Mouse (Mus musculus) intestine, embryonic 16.5 days (tissue): ENCODE measurements around the gene Pcdh9. TPM values are rescaled to one million over a fixed set of nuclear protein-coding genes. Genes with fewer than 3 reads are reported as not detected.

Experiments
- ATAC-seq: fragments of 200-750 bp; cut with Nextera tagmentation; 2 replicates; pipeline ENCODE4 v1.8.0; 2017; ENCODE audit warnings: moderate TSS enrichment, moderate library complexity
- H3K27ac ChIP-seq: fragments of 300-500 bp; sonication (generic); 2 replicates; pipeline ENCODE4 v1.5.1; 2014; ENCODE audit warnings: mild to moderate bottlenecking, low read length
- H3K27me3 ChIP-seq: fragments of 300-500 bp; sonication (generic); replicated peaks from 2 replicates; pipeline ENCODE4 v1.6.1; 2014; ENCODE audit warnings: low read length, control low read depth, mixed read lengths; ENCODE audit not compliant: control insufficient read depth, insufficient read depth
- H3K36me3 ChIP-seq: fragments of 300-500 bp; sonication (generic); 2 replicates; pipeline ENCODE4 v1.6.1; 2014; ENCODE audit warnings: low read length, control low read depth; ENCODE audit not compliant: control insufficient read depth, insufficient read depth
- H3K4me1 ChIP-seq: fragments of 300-500 bp; sonication (generic); 2 replicates; pipeline ENCODE4 v1.6.1; 2014; ENCODE audit warnings: low read length, control low read depth, mixed read lengths; ENCODE audit not compliant: control insufficient read depth, insufficient read depth
- H3K4me2 ChIP-seq: fragments of 300-500 bp; sonication (generic); 2 replicates; pipeline ENCODE4 v1.6.1; 2014; ENCODE audit warnings: low read depth, low read length, control low read depth
- H3K4me3 ChIP-seq: fragments of 300-500 bp; sonication (generic); 2 replicates; pipeline ENCODE4 v1.5.1; 2014; ENCODE audit warnings: mild to moderate bottlenecking, low read length
- H3K9ac ChIP-seq: fragments of 300-500 bp; sonication (generic); 2 replicates; pipeline ENCODE4 v1.6.1; 2014; ENCODE audit warnings: low read depth, low read length
- H3K9me3 ChIP-seq: fragments of 300-500 bp; sonication (generic); 2 replicates; pipeline ENCODE4 v1.6.1; 2016; ENCODE audit warnings: low read length, control low read depth; ENCODE audit not compliant: control insufficient read depth
- WGBS: fragments of 180-500 bp; shearing (Covaris S2); extraction: QIAGEN DNeasy Blood & Tissue Kit; methylation state at CpG from one replicate; pipeline ENCODE4 v1.1.7; 2014; 5-methylcytosine and 5-hydroxymethylcytosine counted together
- polyA plus RNA-seq: library from polyadenylated mRNA; unstranded; fragments of >200 nt; fragmentation: Nextera tagmentation; extraction: Ambion mirVana; gene quantifications from 2 replicates; pipeline ENCODE4 v1.2.1, GENCODE M21; 2015

Gene Pcdh9
- polyA plus RNA-seq, 1 experiment from 2014 or later = 14.6 TPM

DNA sequence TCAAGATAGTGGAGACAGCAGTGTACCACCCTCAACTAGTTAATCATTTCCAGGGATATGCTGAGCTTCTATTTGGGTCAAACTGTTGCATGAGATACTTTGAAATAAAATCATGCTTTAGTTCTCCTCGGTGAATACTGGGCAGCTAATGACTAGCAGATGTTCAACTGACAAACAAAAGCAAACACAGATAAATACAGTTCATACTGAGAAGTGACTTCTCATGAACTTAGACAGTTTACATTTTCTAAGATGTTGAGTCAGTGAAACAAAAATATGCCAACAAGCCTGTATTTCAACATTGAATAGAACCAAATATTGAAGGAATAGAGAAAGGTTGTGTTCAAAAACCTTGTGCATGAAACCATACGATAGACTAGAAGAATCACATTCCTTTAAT, 795.4 kb downstream of the Pcdh9 start:
- H3K9me3 ChIP-seq = no peaks in the 10 kb centered on the region
- no peaks in the 10 kb centered on the region for H3K4me1 ChIP-seq
- 48% methylated on average over 2 of the region's 2 CpGs for WGBS
- no peak overlapping the region for H3K4me2 ChIP-seq
- H3K4me3 ChIP-seq = no peak overlapping the region
- no peaks in the 10 kb centered on the region for H3K36me3 ChIP-seq
- H3K9ac ChIP-seq = no peak overlapping the region
- no peak for ATAC-seq
- H3K27me3 ChIP-seq = no peaks in the 10 kb centered on the region
- no peak overlapping the region for H3K27ac ChIP-seq

- no peak for ATAC-seq
- WGBS = 66% methylated on average over 4 of the region's 4 CpGs
- Histone ChIP-seq H3K27me3 (no peaks in the 10 kb centered on the region), H3K4me3 (no peak overlapping the region), H3K36me3 (no peaks in the 10 kb centered on the region), H3K27ac (no peak overlapping the region), H3K4me2 (no peak overlapping the region), H3K9ac (no peak overlapping the region), H3K9me3 (no peaks in the 10 kb centered on the region), H3K4me1 (no peaks in the 10 kb centered on the region)
These were observed 797.7 kb downstream of the Pcdh9 start for GRCm38 (mm10) chr14:93092806-93093205.

DNA sequence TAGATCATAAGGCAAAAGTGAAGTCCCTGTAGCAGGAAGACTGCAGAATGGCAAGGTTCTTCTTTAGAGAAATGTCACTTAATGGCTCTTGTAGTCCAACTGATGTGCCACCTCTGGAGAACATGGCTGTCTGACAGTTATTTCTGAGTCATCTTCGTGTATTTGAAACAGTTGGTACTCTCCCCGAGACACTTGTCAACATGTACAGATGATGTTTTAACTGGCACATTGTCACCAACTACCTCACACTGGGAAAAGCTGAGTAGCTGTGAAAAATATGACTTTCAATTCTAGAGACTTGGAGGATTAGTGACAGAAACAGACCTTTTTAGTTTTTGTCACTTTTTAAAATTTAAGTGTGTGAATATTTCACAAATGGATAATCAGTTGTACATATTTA, 804.8 kb downstream of the Pcdh9 start:
- no peak overlapping the region for H3K9ac ChIP-seq
- H3K36me3 ChIP-seq = no peaks in the 10 kb centered on the region
- H3K9me3 ChIP-seq = no peaks in the 10 kb centered on the region
- no peak overlapping the region for H3K27ac ChIP-seq
- H3K4me2 ChIP-seq = no peak overlapping the region
- 72% methylated on average over 2 of the region's 2 CpGs for whole genome bisulfite sequencing
- H3K4me1 ChIP-seq = no peaks in the 10 kb centered on the region
- H3K27me3 ChIP-seq = no peaks in the 10 kb centered on the region
- no peak overlapping the region for H3K4me3 ChIP-seq
- ATAC-seq = no peak

- H3K9me3 ChIP-seq = no peaks in the 10 kb centered on the region
- no peak overlapping the region for H3K4me3 ChIP-seq
- no peaks in the 10 kb centered on the region for H3K27me3 ChIP-seq
- ATAC-seq = no peak
- 43% methylated on average over 2 of the region's 2 CpGs for WGBS
- H3K9ac ChIP-seq = no peak overlapping the region
- H3K36me3 ChIP-seq = no peaks in the 10 kb centered on the region
- no peaks in the 10 kb centered on the region for H3K4me1 ChIP-seq
- H3K27ac ChIP-seq = no peak overlapping the region
- no peak overlapping the region for H3K4me2 ChIP-seq
These were observed 807.3 kb downstream of the Pcdh9 start for GRCm38 (mm10) chr14:93083140-93083539.

DNA sequence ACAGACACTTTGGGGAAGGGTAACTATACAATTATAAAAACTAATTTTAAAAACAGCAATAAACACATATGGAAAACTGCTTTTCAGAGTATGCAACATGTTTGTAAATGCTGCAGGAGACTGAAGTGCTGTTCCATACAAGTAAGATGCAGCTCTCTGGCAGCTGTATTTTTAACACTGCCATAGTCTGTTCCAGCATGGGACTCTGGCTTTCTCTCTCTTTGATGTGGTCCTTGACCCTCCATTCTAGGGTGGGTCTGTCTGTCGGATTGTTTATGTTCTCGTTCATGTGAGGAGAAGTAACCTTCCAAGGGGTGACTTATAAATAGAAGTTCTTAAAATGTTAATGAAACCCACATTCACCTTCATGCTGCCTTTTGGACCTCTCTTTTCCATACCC, 809.6 kb downstream of the Pcdh9 start:
- Histone ChIP-seq H3K4me3 (no peak overlapping the region), H3K4me1 (no peaks in the 10 kb centered on the region), H3K9me3 (no peaks in the 10 kb centered on the region), H3K9ac (no peak overlapping the region), H3K4me2 (no peak overlapping the region), H3K36me3 (no peaks in the 10 kb centered on the region), H3K27me3 (no peaks in the 10 kb centered on the region), H3K27ac (no peak overlapping the region)
- WGBS = 14% methylated on average over 2 of the region's 2 CpGs
- no peak for ATAC-seq

DNA sequence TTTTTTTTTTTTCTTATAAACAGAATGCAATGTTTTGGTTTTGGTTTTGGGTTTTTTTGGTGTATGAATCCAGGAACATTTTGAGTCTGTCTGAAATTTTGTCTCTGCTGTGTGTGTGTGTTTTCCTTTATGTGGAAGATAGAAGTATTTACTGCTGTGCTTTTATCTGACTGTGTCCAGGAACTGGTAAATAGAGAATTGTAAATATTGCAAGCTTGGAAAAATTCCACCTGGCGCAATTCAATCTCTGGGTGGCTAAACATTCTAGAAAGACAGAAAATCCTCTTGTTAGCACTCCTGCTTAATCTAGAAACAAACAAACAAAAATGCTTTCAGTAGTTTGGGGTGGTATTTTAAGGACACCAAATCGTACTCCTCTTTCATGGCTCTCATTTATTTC, 814.7 kb downstream of the Pcdh9 start:
- Histone ChIP-seq H3K9me3 (no peaks in the 10 kb centered on the region), H3K4me1 (no peaks in the 10 kb centered on the region), H3K9ac (no peak overlapping the region), H3K4me2 (no peak overlapping the region), H3K27ac (no peak overlapping the region), H3K36me3 (no peaks in the 10 kb centered on the region), H3K4me3 (no peak overlapping the region), H3K27me3 (no peaks in the 10 kb centered on the region)
- WGBS = 44% methylated on average over 2 of the region's 2 CpGs
- no peak for ATAC-seq

DNA sequence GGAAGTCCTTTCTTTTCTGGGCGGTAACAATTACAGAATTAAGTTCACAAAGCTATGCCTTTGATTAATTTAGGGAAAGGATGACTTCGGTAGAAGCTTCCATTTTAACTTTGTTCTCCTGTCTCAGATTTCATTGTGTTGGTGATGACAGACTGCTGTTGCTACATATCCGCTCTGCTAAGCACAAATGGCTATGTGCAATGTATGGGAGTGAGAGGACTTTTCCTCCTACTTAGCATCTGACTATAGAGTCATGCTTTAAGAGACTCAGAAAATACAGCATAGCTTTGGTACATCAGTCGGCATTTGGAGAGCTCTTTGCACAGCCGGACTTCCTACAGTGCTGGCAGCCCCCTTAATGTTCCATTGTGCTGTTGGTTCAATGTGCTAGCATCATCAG, 818.1 kb downstream of the Pcdh9 start:
- Histone ChIP-seq H3K4me2 (no peak overlapping the region), H3K27me3 (no peaks in the 10 kb centered on the region), H3K9me3 (no peaks in the 10 kb centered on the region), H3K27ac (no peak overlapping the region), H3K36me3 (no peaks in the 10 kb centered on the region), H3K9ac (no peak overlapping the region), H3K4me1 (no peaks in the 10 kb centered on the region), H3K4me3 (no peak overlapping the region)
- ATAC-seq = no peak
- WGBS = 84% methylated on average over 5 of the region's 5 CpGs

- H3K4me3 ChIP-seq = no peak overlapping the region
- no peaks in the 10 kb centered on the region for H3K4me1 ChIP-seq
- no peaks in the 10 kb centered on the region for H3K36me3 ChIP-seq
- no peak overlapping the region for H3K27ac ChIP-seq
- no peak overlapping the region for H3K4me2 ChIP-seq
- no peak for ATAC-seq
- H3K9me3 ChIP-seq = no peaks in the 10 kb centered on the region
- 45% methylated on average over 4 of the region's 4 CpGs for WGBS
- no peaks in the 10 kb centered on the region for H3K27me3 ChIP-seq
- no peak overlapping the region for H3K9ac ChIP-seq
These were observed 820.3 kb downstream of the Pcdh9 start for GRCm38 (mm10) chr14:93070140-93070539.

DNA sequence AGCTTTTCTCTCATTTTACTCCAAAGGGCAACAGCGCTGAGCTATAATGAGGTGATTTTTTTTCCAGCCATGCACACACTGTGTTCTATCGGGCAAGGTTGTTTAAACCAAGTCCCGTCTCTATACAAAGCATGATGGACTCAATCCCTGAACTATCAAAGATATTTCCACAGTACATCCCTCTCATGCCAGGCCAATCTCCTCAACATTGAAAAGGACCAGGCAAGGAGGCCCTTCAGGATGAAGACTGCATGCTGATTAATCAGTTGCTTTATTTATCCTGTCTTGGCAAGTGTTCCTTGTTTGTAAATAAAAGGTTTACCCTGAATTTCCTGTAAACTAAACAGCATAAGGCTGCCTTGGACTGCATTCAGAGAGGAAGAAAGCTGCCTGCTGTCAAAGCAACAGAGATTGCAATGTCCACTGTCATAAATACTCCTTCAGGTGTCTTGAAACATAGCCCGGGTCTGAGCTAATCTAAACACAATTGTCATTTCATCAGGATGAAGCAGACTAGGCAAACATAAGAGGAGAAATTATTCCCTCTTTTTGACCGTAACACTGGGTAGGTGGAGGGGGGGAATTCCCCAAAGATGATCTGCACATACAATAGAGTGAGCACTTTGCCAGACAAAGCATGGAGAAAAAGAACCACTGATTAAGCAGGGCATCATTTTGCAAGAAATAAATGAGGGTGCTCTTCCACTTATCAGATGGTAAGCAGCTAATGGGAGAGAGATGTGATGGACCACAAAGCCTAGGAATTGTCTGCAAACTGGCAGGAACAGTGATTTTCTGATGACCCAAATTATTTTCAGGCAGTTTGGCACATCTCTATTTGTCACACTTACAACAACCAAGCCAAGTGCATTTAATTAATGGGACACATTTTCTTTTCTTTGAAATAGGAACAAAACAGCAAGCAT, 822.8 kb downstream of the Pcdh9 start:
- Histone ChIP-seq H3K4me2 (no peak overlapping the region), H3K27ac (no peak overlapping the region), H3K4me3 (no peak overlapping the region), H3K4me1 (no peaks in the 10 kb centered on the region), H3K9ac (no peak overlapping the region), H3K27me3 (no peaks in the 10 kb centered on the region), H3K36me3 (no peaks in the 10 kb centered on the region), H3K9me3 (no peaks in the 10 kb centered on the region)
- no peak for ATAC-seq
- 36% methylated on average over 5 of the region's 5 CpGs for WGBS
